Mouse (Mus musculus) brown adipose tissue, adult 24 weeks (tissue): ENCODE data around the gene AC131692.1. TPM values are rescaled to one million over a fixed set of nuclear protein-coding genes. Genes with fewer than 3 reads are reported as not detected.

Source experiments
- polyA plus RNA-seq: library from polyadenylated mRNA; stranded (reverse); fragments of >200 nt; gene quantifications from 2 replicates; pipeline ENCODE4 v1.2.4, GENCODE M21; 2012; ENCODE audit not compliant: missing spikeins, insufficient read depth, insufficient read length

The AC131692.1 gene
- polyA plus RNA-seq, 1 experiment, result not detected

Other genes starting within 250 kb of the AC131692.1 start
- 6.6 and 7.0 TPM in 2 replicates for gene Frmd8, start 219.1 kb upstream of the AC131692.1 start, polyA plus RNA-seq
- gene Slc25a45, start 216.6 kb upstream of the AC131692.1 start, polyA plus RNA-seq, result 2.3 and 2.4 TPM in 2 replicates
- gene Tigd3, start 200.3 kb upstream of the AC131692.1 start, polyA plus RNA-seq, result not detected in 2 replicates
- gene Dpf2, start 181.4 kb upstream of the AC131692.1 start, polyA plus RNA-seq, result 22.6 and 36.6 TPM in 2 replicates
- gene Cdc42ep2, start 169.6 kb upstream of the AC131692.1 start, polyA plus RNA-seq, result 4.0 and 5.4 TPM in 2 replicates
- gene Pola2, start 130.2 kb upstream of the AC131692.1 start, polyA plus RNA-seq, result 6.5 and 7.0 TPM in 2 replicates
- gene Slc22a20, start 108.3 kb upstream of the AC131692.1 start, polyA plus RNA-seq, result not detected in 2 replicates
- 14.2 and 15.9 TPM in 2 replicates for gene Capn1, start 78.5 kb upstream of the AC131692.1 start, polyA plus RNA-seq
- 14.8 and 17.4 TPM in 2 replicates for gene Syvn1, start 47.8 kb upstream of the AC131692.1 start, polyA plus RNA-seq
- 53.6 and 56.4 TPM in 2 replicates for gene Mrpl49, start 36.6 kb upstream of the AC131692.1 start, polyA plus RNA-seq
- 701 and 753 TPM in 2 replicates for gene Fau, start 36.6 kb upstream of the AC131692.1 start, polyA plus RNA-seq
- 9.8 and 11.3 TPM in 2 replicates for gene Znhit2, start 33.2 kb upstream of the AC131692.1 start, polyA plus RNA-seq
- 7.3 and 15.5 TPM in 2 replicates for gene Tm7sf2, start 26.0 kb upstream of the AC131692.1 start, polyA plus RNA-seq
- gene Vps51, start 17.2 kb upstream of the AC131692.1 start, polyA plus RNA-seq, result 25.0 and 25.8 TPM in 2 replicates
- gene Tmem262, start 14.4 kb upstream of the AC131692.1 start, polyA plus RNA-seq, result not detected in 2 replicates
- not detected in 2 replicates for gene Gm28374, start 12.2 kb upstream of the AC131692.1 start, polyA plus RNA-seq
- gene Zfpl1, start 9.5 kb upstream of the AC131692.1 start, polyA plus RNA-seq, result 14.0 and 20.5 TPM in 2 replicates
- not detected in 2 replicates for gene Cdca5, start 9.4 kb upstream of the AC131692.1 start, polyA plus RNA-seq
- not detected in 2 replicates for gene Naaladl1, start 11.4 kb downstream of the AC131692.1 start, polyA plus RNA-seq
- 5.7 and 6.8 TPM in 2 replicates for gene Sac3d1, start 24.2 kb downstream of the AC131692.1 start, polyA plus RNA-seq
- gene Snx15, start 33.9 kb downstream of the AC131692.1 start, polyA plus RNA-seq, result 13.3 and 13.6 TPM in 2 replicates
- gene Batf2, start 46.6 kb downstream of the AC131692.1 start, polyA plus RNA-seq, result 1.2 TPM in 1 of 2 replicates, not detected in the other
- 45.8 and 62.3 TPM in 2 replicates for gene Arl2, start 47.1 kb downstream of the AC131692.1 start, polyA plus RNA-seq
- not detected in 2 replicates for gene Majin, start 90.0 kb downstream of the AC131692.1 start, polyA plus RNA-seq
- gene Gpha2, start 132.0 kb downstream of the AC131692.1 start, polyA plus RNA-seq, result not detected in 2 replicates
- gene Ppp2r5b, start 141.5 kb downstream of the AC131692.1 start, polyA plus RNA-seq, result 33.0 and 41.3 TPM in 2 replicates
- 9.6 and 9.9 TPM in 2 replicates for gene Atg2a, start 147.2 kb downstream of the AC131692.1 start, polyA plus RNA-seq
- gene Ehd1, start 182.3 kb downstream of the AC131692.1 start, polyA plus RNA-seq, result 39.6 and 42.8 TPM in 2 replicates
- gene Cdc42bpg, start 212.0 kb downstream of the AC131692.1 start, polyA plus RNA-seq, result 2.5 and 2.8 TPM in 2 replicates
- gene Men1, start 240.6 kb downstream of the AC131692.1 start, polyA plus RNA-seq, result 13.9 and 22.2 TPM in 2 replicates
- gene Map4k2, start 246.7 kb downstream of the AC131692.1 start, polyA plus RNA-seq, result 7.9 and 14.0 TPM in 2 replicates